Mouse (Mus musculus) thymus, adult 2 months (tissue): ENCODE data around the gene C1s1.
"Not testable (repeated sequence)": the region's sequence is repeated elsewhere in the genome, so short reads cannot be mapped to it uniquely, and the experiment has no call there.

Experiments used
- CTCF ChIP-seq: fragments of 200-500 bp; IDR thresholded peaks from 2 replicates; pipeline ENCODE4 v1.5.1; 2012; ENCODE audit warnings: mild to moderate bottlenecking, control low read depth, low read length, moderate library complexity, borderline replicate concordance; ENCODE audit not compliant: control insufficient read depth, poor library complexity, insufficient read depth; ENCODE audit errors: extremely low read depth
- POLR2A ChIP-seq: fragments of 200-500 bp; IDR thresholded peaks from 2 replicates; pipeline ENCODE4 v1.6.1; 2012; ENCODE audit warnings: mild to moderate bottlenecking, low read length, control low read depth, moderate library complexity; ENCODE audit not compliant: control insufficient read depth, poor library complexity, insufficient read depth; ENCODE audit errors: extremely low read depth

DNA sequence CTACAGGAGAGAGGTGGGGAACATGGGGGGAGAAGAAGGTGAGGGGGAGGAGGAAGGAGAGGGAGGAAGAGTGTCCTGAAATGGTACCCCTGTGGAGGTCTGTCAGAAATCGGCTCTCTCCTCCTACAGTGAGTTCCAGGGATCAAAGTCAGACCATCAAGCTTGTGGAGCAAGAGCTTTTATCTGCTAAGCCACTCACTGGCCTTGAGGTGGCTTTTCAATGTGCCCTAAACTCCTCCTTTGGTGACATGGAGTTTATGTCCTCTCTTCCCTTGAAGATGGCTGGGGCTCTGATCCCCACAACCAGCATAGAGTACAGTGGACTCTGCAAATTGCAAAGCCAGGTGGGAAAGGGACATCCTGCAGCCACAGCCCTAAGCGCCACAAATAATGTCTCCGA is 5.8 kb upstream of the C1s1 start:
- TF ChIP-seq CTCF, POLR2A: not testable (repeated sequence)
